Mouse (Mus musculus) CH12.LX (cell line): ENCODE measurements around the gene Tufm.

Source experiments
- CTCF ChIP-seq, 2 experiments: IDR thresholded peaks in 1 of 2; conservative IDR thresholded peaks in 1 of 2; 2 replicates each; pipeline ENCODE4 v1.5.1; 2011 to 2012; ENCODE audit warnings: low read depth in 2 of 2, low read length in 2 of 2, improper control_type of control experiment in 1 of 2, inconsistent platforms in 1 of 2, mild to moderate bottlenecking in 1 of 2, moderate library complexity in 1 of 2
- EP300 ChIP-seq: IDR thresholded peaks from 2 replicates; pipeline ENCODE4 v1.6.1; 2011; ENCODE audit warnings: low read length, improper control_type of control experiment
- HCFC1 ChIP-seq: IDR thresholded peaks from 2 replicates; pipeline ENCODE4 v1.6.1; 2012; ENCODE audit warnings: low read depth, mild to moderate bottlenecking, inconsistent platforms, low read length, improper control_type of control experiment
- MAFK ChIP-seq: IDR thresholded peaks from 2 replicates; pipeline ENCODE4 v1.6.1; 2011; ENCODE audit warnings: low read length, improper control_type of control experiment; ENCODE audit not compliant: insufficient replicate concordance
- MAX ChIP-seq: IDR thresholded peaks from 2 replicates; pipeline ENCODE4 v1.6.1; 2011; ENCODE audit warnings: low read length, improper control_type of control experiment
- MXI1 ChIP-seq: IDR thresholded peaks from 2 replicates; pipeline ENCODE4 v1.6.1; 2011; ENCODE audit warnings: mild to moderate bottlenecking, low read depth, low read length, improper control_type of control experiment
- POLR2A ChIP-seq: IDR thresholded peaks from 2 replicates; pipeline ENCODE4 v1.6.1; 2011; ENCODE audit warnings: low read depth, mild to moderate bottlenecking, improper control_type of control experiment, low read length
- SMC3 ChIP-seq: IDR thresholded peaks from 2 replicates; pipeline ENCODE4 v1.6.1; 2011; ENCODE audit warnings: low read depth, low read length, improper control_type of control experiment
- UBTF ChIP-seq: IDR thresholded peaks from 2 replicates; pipeline ENCODE4 v1.6.1; 2012; ENCODE audit warnings: low read depth, mild to moderate bottlenecking, inconsistent platforms, low read length, improper control_type of control experiment, moderate library complexity
- USF2 ChIP-seq: conservative IDR thresholded peaks from 2 replicates; pipeline ENCODE4 v1.6.1; 2011; ENCODE audit warnings: low read depth, low read length, improper control_type of control experiment
- ZC3H11A ChIP-seq: IDR thresholded peaks from 2 replicates; pipeline ENCODE4 v1.6.1; 2012; ENCODE audit warnings: low read depth, mild to moderate bottlenecking, inconsistent platforms, low read length, improper control_type of control experiment
- ZNF384 ChIP-seq: IDR thresholded peaks from 2 replicates; pipeline ENCODE4 v1.6.1; 2012; ENCODE audit warnings: low read depth, low read length, improper control_type of control experiment, inconsistent platforms

DNA sequence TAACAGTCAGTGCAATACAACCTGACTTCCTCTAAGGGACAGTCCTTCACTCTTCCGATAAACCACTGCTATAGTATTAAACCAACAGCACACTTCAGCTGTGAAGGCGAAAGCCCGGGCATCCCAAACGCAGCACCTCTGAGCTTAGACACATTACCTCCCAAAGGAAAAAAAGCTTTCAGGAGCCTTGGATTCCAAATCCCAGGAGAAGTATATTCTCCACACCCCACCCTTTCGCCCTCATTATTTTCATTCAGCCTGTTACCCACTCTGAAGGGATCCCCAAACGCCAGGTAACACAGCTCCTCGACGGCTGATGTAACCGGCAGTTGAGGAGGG lies 14.5 kb downstream of the Tufm start:
- TF ChIP-seq MAFK = no peak
- no peak for TF ChIP-seq SMC3
- TF ChIP-seq HCFC1 = no peak
- TF ChIP-seq POLR2A = no peak; the same call in 1 of the 2 replicates
- no peak for TF ChIP-seq CTCF (conservative IDR thresholded peaks at IDR 0.05 in 1 of 2, IDR thresholded peaks at IDR 0.05 in 1 of 2; ENCODE audit: low read depth in 2 of 2, low read length in 2 of 2)
- TF ChIP-seq EP300 = no peak
- TF ChIP-seq UBTF = no peak
- TF ChIP-seq ZC3H11A = no peak
- TF ChIP-seq MAX = no peak
- TF ChIP-seq MXI1 = no peak
- no peak for TF ChIP-seq USF2
- TF ChIP-seq ZNF384 = no peak
